Mouse (Mus musculus): ENCODE measurements at regions not wholly inside any gene's neighbourhood (a gene's known extent, or its start where the extent isn't known, plus 50 kb on each side); places are given as distances from the start of the nearest gene placed in this dataset.

DNA sequence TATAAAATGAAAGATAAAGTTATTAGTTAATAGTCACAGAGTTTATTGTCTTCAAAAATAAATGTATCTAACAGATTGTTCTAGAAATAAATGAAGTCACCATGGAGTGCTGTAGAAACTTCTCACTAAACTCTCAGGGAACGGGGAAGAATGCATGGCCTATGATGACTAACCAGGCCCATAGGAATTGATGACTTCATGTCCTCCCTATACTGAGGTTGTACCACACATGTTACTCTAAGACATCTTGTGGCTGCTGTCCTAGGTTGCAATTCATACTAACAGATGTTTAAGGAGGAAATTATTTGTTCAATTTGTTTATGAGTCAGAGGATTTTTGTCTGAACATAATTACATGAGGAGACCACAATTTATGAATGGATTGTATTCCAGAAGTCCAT lies 459.4 kb downstream of the Pros1 start:
- Histone ChIP-seq H3K4me2 (ENCODE audit: low read depth, low read length) (no peak overlapping the region), H3K9me3 (replicated peaks; ENCODE audit: control insufficient read depth, low read length) (no peaks in the 10 kb centered on the region), H3K9ac (ENCODE audit: low read length) (no peak overlapping the region), H3K4me1 (ENCODE audit: control insufficient read depth, insufficient read depth, low read length) (no peaks in the 10 kb centered on the region), H3K36me3 (ENCODE audit: control insufficient read depth, insufficient read depth) (no peaks in the 10 kb centered on the region), H3K27me3 (ENCODE audit: control insufficient read depth, insufficient read depth, low read length) (no peaks in the 10 kb centered on the region), H3K27ac (ENCODE audit: low read length) (no peak overlapping the region), H3K4me3 (ENCODE audit: low read length) (no peak overlapping the region)
- no peak for ATAC-seq (replicated peaks; ENCODE audit: extremely low read depth, insufficient read depth, low FRiP score)
- 73% methylated on average over 1 of the region's 1 CpGs for WGBS

DNA sequence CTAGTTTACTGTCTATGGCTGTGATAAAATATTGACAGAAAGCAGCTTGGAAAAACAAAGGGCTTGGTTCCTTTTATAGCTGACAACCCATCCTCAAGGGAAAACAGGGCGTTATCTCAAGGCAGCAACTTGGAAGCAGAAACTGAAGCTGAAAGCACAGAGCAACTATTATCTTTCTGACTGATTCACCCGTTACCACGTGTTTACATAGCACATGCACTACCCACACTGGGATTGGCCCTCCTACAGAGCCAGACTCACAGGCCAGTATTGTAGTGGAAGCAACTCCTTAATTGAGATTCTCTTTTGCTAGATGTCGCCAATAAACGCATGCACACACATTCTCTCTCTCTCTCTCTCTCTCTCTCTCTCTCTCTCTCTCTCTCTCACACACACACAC lies 465.5 kb downstream of the Pros1 start:
- WGBS = 38% methylated on average over 5 of the region's 5 CpGs
- no peak overlapping the region for H3K27ac ChIP-seq (ENCODE audit: low read length)
- no peaks in the 10 kb centered on the region for H3K9me3 ChIP-seq (replicated peaks; ENCODE audit: control insufficient read depth, low read length)
- H3K36me3 ChIP-seq (ENCODE audit: control insufficient read depth, insufficient read depth) = no peaks in the 10 kb centered on the region
- no peak overlapping the region for H3K9ac ChIP-seq (ENCODE audit: low read length)
- H3K27me3 ChIP-seq (ENCODE audit: control insufficient read depth, insufficient read depth, low read length) = no peaks in the 10 kb centered on the region
- no peak overlapping the region for H3K4me3 ChIP-seq (ENCODE audit: low read length)
- H3K4me1 ChIP-seq (ENCODE audit: control insufficient read depth, insufficient read depth, low read length) = no peaks in the 10 kb centered on the region
- no peak overlapping the region for H3K4me2 ChIP-seq (ENCODE audit: low read depth, low read length)
- ATAC-seq (replicated peaks; ENCODE audit: extremely low read depth, insufficient read depth, low FRiP score) = no peak

DNA sequence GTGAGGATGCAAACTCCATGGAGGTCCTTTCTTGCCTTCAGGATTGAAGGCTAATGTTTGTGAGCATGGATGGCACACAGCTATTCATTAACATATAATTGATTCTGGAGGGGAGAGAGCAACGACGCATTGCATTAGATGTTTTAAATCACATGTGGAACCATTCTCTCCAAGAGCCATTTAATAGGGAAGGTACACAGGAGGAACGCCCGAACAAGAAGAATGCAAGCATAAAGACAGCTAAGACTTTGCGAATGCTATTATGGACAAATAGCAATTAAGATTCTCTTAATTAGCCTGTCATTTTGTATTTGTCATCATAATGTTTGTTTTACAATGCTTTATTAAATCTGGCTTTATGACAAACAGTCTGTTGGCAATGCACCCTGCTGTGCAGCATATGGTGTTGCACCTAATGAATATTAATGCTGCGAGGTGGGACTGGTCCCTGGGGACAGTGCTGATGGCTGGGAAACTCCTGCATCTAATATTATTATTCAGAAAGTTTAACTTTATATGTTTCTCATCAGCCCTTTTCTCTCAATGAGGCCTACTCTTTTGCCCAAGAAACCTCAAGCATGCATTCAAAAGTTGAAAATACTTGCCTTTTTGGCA lies 497.5 kb downstream of the Pros1 start:
- no peak overlapping the region for H3K27ac ChIP-seq (ENCODE audit: low read length)
- no peaks in the 10 kb centered on the region for H3K9me3 ChIP-seq (replicated peaks; ENCODE audit: control insufficient read depth, low read length)
- no peak overlapping the region for H3K4me2 ChIP-seq (ENCODE audit: low read depth, low read length)
- no peak for ATAC-seq (replicated peaks; ENCODE audit: extremely low read depth, insufficient read depth, low FRiP score)
- 86% methylated on average over 6 of the region's 6 CpGs for WGBS
- H3K4me1 ChIP-seq (ENCODE audit: control insufficient read depth, insufficient read depth, low read length) = no peaks in the 10 kb centered on the region
- no peak overlapping the region for H3K4me3 ChIP-seq (ENCODE audit: low read length)
- H3K36me3 ChIP-seq (ENCODE audit: control insufficient read depth, insufficient read depth) = no peaks in the 10 kb centered on the region
- H3K9ac ChIP-seq (ENCODE audit: low read length) = no peak overlapping the region
- H3K27me3 ChIP-seq (ENCODE audit: control insufficient read depth, insufficient read depth, low read length) = no peaks in the 10 kb centered on the region

DNA sequence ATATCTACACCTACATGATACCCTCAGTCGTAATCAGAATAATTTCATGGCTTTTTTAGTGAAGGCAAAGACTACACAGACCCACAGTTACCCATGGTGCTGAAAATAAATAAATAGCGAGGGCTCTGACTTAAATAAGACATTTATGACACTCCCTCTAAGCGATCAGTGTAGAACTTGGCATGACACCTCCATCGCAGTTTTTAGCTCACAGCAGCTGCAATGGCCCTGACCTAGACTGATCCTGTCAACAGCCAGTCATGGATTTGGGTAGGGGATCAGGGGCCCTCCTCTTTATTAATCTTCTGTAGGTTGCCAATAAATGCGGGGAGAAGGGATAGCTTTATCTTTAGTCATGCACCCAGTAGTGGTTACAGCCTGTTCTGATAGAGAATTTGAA lies 494.1 kb downstream of the Epha3 start:
- ATAC-seq (replicated peaks; ENCODE audit: extremely low read depth, insufficient read depth, low FRiP score) = no peak
- H3K36me3 ChIP-seq (ENCODE audit: control insufficient read depth, insufficient read depth) = no peaks in the 10 kb centered on the region
- 81% methylated on average over 5 of the region's 5 CpGs for WGBS

DNA sequence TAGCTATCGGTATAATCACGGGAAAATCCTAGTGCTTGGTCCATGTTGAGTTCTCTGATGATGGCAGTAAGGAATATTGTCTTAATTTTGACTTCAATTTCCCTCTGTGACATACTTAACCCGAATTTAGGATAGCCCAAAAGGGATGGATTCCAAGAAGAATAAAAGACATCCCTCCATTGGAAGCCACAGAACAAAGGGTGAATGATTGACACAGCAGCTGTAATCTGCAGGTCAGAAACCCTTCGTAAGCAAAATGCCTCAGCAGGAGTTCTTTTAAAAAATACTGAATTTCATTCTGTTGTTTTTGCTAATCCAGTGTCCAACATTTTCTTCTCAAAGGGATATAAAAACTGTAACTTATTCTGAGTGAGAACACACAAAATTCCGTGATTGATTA lies 492.7 kb downstream of the Epha3 start:
- H3K27ac ChIP-seq (ENCODE audit: low read length) = no peak overlapping the region
- no peak overlapping the region for H3K4me2 ChIP-seq (ENCODE audit: low read depth, low read length)
- no peaks in the 10 kb centered on the region for H3K4me1 ChIP-seq (ENCODE audit: control insufficient read depth, insufficient read depth, low read length)
- H3K9me3 ChIP-seq (replicated peaks; ENCODE audit: control insufficient read depth, low read length) = no peaks in the 10 kb centered on the region
- 72% methylated on average over 5 of the region's 5 CpGs for WGBS
- no peak overlapping the region for H3K4me3 ChIP-seq (ENCODE audit: low read length)
- H3K9ac ChIP-seq (ENCODE audit: low read length) = no peak overlapping the region
- no peak for ATAC-seq (replicated peaks; ENCODE audit: extremely low read depth, insufficient read depth, low FRiP score)
- H3K27me3 ChIP-seq (ENCODE audit: control insufficient read depth, insufficient read depth, low read length) = no peaks in the 10 kb centered on the region
- H3K36me3 ChIP-seq (ENCODE audit: control insufficient read depth, insufficient read depth) = no peaks in the 10 kb centered on the region

More for the DNA sequence above, 494.1 kb downstream of the Epha3 start:
- Histone ChIP-seq H3K27me3 (ENCODE audit: control insufficient read depth, insufficient read depth, low read length) (no peaks in the 10 kb centered on the region), H3K9me3 (replicated peaks; ENCODE audit: control insufficient read depth, low read length) (no peaks in the 10 kb centered on the region), H3K4me3 (ENCODE audit: low read length) (no peak overlapping the region), H3K4me1 (ENCODE audit: control insufficient read depth, insufficient read depth, low read length) (no peaks in the 10 kb centered on the region), H3K27ac (ENCODE audit: low read length) (no peak overlapping the region), H3K9ac (ENCODE audit: low read length) (no peak overlapping the region), H3K4me2 (ENCODE audit: low read depth, low read length) (no peak overlapping the region)

DNA sequence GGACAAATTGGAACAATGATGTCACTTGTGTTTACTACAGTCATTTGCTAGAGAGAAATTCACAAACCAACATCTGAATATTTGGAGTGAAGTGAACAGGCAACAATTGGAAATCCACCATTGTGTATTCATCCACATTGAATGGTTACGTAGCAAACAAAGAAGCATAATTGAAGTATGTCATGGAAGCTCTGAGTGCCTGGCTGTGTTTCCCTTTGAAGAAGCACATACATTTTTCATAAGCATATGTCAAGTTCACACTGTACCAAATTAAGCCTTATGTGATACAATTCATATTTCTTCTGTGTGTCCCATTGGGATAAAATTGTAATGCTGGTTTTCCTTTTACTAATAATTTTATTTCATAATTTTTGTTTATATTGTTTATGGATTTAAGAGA lies 459.0 kb downstream of the Epha3 start:
- no peak for ATAC-seq (replicated peaks; ENCODE audit: extremely low read depth, insufficient read depth, low FRiP score)
- Histone ChIP-seq H3K27ac (ENCODE audit: low read length) (no peak overlapping the region), H3K27me3 (ENCODE audit: control insufficient read depth, insufficient read depth, low read length) (no peaks in the 10 kb centered on the region), H3K36me3 (ENCODE audit: control insufficient read depth, insufficient read depth) (no peaks in the 10 kb centered on the region), H3K4me2 (ENCODE audit: low read depth, low read length) (no peak overlapping the region), H3K4me1 (ENCODE audit: control insufficient read depth, insufficient read depth, low read length) (no peaks in the 10 kb centered on the region), H3K4me3 (ENCODE audit: low read length) (no peak overlapping the region), H3K9ac (ENCODE audit: low read length) (no peak overlapping the region), H3K9me3 (replicated peaks; ENCODE audit: control insufficient read depth, low read length) (no peaks in the 10 kb centered on the region)
- 94% methylated on average over 1 of the region's 1 CpGs for WGBS

DNA sequence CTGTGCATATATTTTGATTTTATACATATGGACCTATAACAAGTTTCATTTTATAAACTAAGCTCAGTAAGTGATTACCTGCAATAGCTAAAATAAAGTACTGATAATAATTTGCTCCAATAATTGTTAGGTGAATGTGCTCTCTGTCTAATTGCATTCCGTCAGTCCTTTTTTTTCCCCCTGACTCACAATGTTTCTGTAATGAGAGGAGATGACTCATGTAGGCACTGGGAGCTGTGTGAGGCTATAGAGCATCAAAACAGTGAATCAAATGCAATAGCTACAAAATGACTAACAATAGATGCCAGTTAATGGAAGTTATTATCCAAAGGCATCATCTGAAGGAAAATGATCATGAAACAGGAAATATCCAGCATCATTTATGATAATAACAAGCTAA lies 451.3 kb downstream of the Epha3 start:
- WGBS = 77% methylated on average over 1 of the region's 1 CpGs
- Histone ChIP-seq H3K4me3 (ENCODE audit: low read length) (no peak overlapping the region), H3K4me1 (ENCODE audit: control insufficient read depth, insufficient read depth, low read length) (no peaks in the 10 kb centered on the region), H3K9me3 (replicated peaks; ENCODE audit: control insufficient read depth, low read length) (no peaks in the 10 kb centered on the region), H3K9ac (ENCODE audit: low read length) (no peak overlapping the region), H3K27ac (ENCODE audit: low read length) (no peak overlapping the region), H3K27me3 (ENCODE audit: control insufficient read depth, insufficient read depth, low read length) (no peaks in the 10 kb centered on the region), H3K36me3 (ENCODE audit: control insufficient read depth, insufficient read depth) (no peaks in the 10 kb centered on the region), H3K4me2 (ENCODE audit: low read depth, low read length) (no peak overlapping the region)
- no peak for ATAC-seq (replicated peaks; ENCODE audit: extremely low read depth, insufficient read depth, low FRiP score)

DNA sequence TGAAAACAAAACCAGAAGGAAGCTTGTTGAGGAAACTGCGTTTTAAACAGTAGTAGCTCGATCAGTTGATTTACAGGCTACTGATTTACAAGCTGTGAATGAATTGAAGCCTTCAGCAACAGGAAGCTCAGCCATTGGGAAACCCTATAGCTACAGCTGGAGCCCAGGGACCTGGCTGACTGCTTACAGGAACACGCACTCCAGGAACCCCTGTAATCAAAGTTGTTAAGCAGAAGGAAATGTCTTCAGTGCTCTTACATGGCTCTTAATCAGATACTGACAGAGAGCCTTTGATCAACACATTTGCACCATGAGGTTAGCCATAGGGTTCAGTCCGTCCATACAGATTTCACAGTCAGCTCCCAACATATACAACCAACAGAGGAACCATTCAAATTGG lies 411.7 kb downstream of the Epha3 start:
- Histone ChIP-seq H3K36me3 (ENCODE audit: control insufficient read depth, insufficient read depth) (no peaks in the 10 kb centered on the region), H3K27ac (ENCODE audit: low read length) (no peak overlapping the region), H3K9ac (ENCODE audit: low read length) (no peak overlapping the region), H3K4me3 (ENCODE audit: low read length) (no peak overlapping the region), H3K4me2 (ENCODE audit: low read depth, low read length) (no peak overlapping the region), H3K27me3 (ENCODE audit: control insufficient read depth, insufficient read depth, low read length) (no peaks in the 10 kb centered on the region), H3K9me3 (replicated peaks; ENCODE audit: control insufficient read depth, low read length) (no peaks in the 10 kb centered on the region), H3K4me1 (ENCODE audit: control insufficient read depth, insufficient read depth, low read length) (no peaks in the 10 kb centered on the region)
- no peak for ATAC-seq (replicated peaks; ENCODE audit: extremely low read depth, insufficient read depth, low FRiP score)
- WGBS = 45% methylated on average over 4 of the region's 4 CpGs

DNA sequence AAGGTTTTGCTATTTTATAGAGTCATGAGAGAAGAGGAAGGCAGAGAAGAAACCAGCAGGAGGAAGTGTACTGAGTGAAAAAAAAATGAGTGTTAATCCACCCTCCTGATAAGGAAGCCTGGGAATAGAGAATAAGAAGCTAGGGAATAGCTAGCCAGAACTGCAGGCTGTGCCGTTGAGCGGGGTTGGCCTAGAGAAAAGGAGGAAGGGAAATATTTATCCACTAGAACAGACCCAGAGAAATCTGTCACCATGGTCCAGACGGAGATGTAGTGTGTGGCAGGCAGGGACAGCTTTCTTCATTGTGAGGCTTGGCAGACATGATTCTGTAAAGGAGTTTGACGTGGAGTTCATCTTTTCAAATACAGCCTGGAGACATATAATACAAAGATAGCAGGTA lies 397.4 kb downstream of the Epha3 start:
- Histone ChIP-seq H3K4me1 (ENCODE audit: control insufficient read depth, insufficient read depth, low read length) (no peaks in the 10 kb centered on the region), H3K4me2 (ENCODE audit: low read depth, low read length) (no peak overlapping the region), H3K36me3 (ENCODE audit: control insufficient read depth, insufficient read depth) (no peaks in the 10 kb centered on the region), H3K27me3 (ENCODE audit: control insufficient read depth, insufficient read depth, low read length) (no peaks in the 10 kb centered on the region), H3K4me3 (ENCODE audit: low read length) (no peak overlapping the region), H3K9ac (ENCODE audit: low read length) (no peak overlapping the region), H3K9me3 (replicated peaks; ENCODE audit: control insufficient read depth, low read length) (no peaks in the 10 kb centered on the region), H3K27ac (ENCODE audit: low read length) (no peak overlapping the region)
- no peak for ATAC-seq (replicated peaks; ENCODE audit: extremely low read depth, insufficient read depth, low FRiP score)
- 35% methylated on average over 4 of the region's 4 CpGs for WGBS

DNA sequence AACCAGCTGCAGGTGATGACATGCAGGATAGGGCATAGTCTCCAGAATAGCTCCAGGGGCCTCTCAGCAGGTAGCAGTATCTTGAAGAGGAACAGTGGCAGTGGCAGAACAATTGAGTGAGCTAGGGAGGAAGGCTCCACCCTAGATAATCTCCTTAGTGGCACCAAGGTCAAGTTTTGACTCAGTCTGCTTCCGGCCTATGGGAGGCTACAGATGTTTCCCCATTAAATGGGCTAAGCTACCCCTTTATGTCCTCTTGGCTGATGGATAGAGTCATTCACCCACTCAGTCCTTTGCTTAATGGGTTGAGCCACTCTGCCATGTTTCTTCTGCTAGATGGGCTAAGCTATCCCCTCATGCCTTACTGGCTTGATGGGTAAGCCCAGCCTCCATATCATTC lies 395.1 kb downstream of the Epha3 start:
- Histone ChIP-seq H3K4me2 (ENCODE audit: low read depth, low read length) (no peak overlapping the region), H3K9me3 (replicated peaks; ENCODE audit: control insufficient read depth, low read length) (no peaks in the 10 kb centered on the region), H3K27me3 (ENCODE audit: control insufficient read depth, insufficient read depth, low read length) (no peaks in the 10 kb centered on the region), H3K4me3 (ENCODE audit: low read length) (no peak overlapping the region), H3K9ac (ENCODE audit: low read length) (no peak overlapping the region), H3K4me1 (ENCODE audit: control insufficient read depth, insufficient read depth, low read length) (no peaks in the 10 kb centered on the region), H3K36me3 (ENCODE audit: control insufficient read depth, insufficient read depth) (no peaks in the 10 kb centered on the region), H3K27ac (ENCODE audit: low read length) (no peak overlapping the region)
- 86% methylated on average over 1 of the region's 1 CpGs for WGBS
- no peak for ATAC-seq (replicated peaks; ENCODE audit: extremely low read depth, insufficient read depth, low FRiP score)

Measured in heart, embryonic 16.5 days (tissue).